ENCODE assay signal across 14 mouse cellular contexts in the genomic region with DNA sequence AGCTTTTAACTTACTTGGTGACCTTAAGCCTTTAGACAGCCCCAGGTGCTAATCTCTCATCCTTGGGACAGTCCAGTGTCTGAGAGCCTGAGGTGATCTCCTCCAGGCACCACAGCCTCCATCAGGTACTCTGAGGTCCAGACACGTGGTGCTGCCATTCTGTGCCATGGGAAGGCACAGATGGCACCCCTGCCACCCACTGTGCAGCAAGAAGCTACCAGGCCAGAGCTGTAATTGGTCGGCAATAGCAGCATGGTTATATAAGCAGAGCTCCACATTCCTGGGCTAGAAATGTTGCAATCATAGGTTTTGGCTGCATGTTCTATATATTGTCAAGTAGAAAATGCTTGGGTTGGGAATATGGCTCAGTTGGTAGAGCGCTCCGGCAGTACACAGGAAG. TPM values are rescaled to one million over a fixed set of nuclear protein-coding genes. Genes with fewer than 3 reads are reported as not detected.
DNase-seq lines count a peak whose midpoint lies in the region; ATAC-seq and TF ChIP-seq lines count a peak whose summit lies in the region.
"Had no signal": no experiment of that assay in that cellular context is flagged by ENCODE, and none has a peak within 500 bp of the region (broad histone marks: within the 10 kb centered on the region; RNA-seq: fewer than 3 reads in every experiment).

No protein-coding gene starts in this region.

- 84% methylated on average over 4 of the region's 4 CpGs for WGBS in liver, embryonic 12.5 days (ENCODE audit: insufficient replicate concordance)
- WGBS in thymus, adult 2 months = 98% methylated on average over 4 of the region's 4 CpGs

- peak; percentile 68 for ATAC-seq in frontal cortex, adult (ENCODE audit: low TSS enrichment)
- 0 out of 2 replicates have a peak, but pooled peaks have one; percentile 9 for ATAC-seq in liver, embryonic 12.5 days
- ATAC-seq: midbrain, embryonic 15.5 days had no signal

- intact Hi-C loops in left cerebral cortex, postnatal 25 days (cut with DNase I) = no loop called here

- DNase-seq in frontal cortex, postnatal 25 days (ENCODE audit: low spot score in 2 of 2) = no peak
- no peak for DNase-seq in liver
- peak; percentile 98 for DNase-seq in cerebellum, adult 9-11 months
- DNase-seq in left cerebral cortex, postnatal 25 days (ENCODE audit: low spot score in 2 of 2) = peak; percentile 40 to 86
- no peak for DNase-seq in thymus, adult 2 months
- no peak for DNase-seq in lung, postnatal 14 days
- DNase-seq: gastrocnemius, postnatal 14 days; heart, postnatal 14 days; kidney, postnatal 25 days; lung, postnatal 10 days had no signal

- H3K27ac ChIP-seq in liver, embryonic 12.5 days = no peak overlapping the region
- H3K27ac ChIP-seq in thymus, adult 2 months (ENCODE audit: control insufficient read depth, insufficient read depth, low read length) = no peak overlapping the region
- H3K27ac ChIP-seq: limb, embryonic 15.5 days; midbrain, embryonic 15.5 days had no signal

- peaks cover 21% of the 10 kb centered on the region; the same call in 1 of the 2 replicates for H3K4me1 ChIP-seq in liver, embryonic 12.5 days
- H3K4me1 ChIP-seq in thymus, adult 2 months (replicated peaks; ENCODE audit: control insufficient read depth, insufficient read depth, low read length) = no peaks in the 10 kb centered on the region
- H3K4me1 ChIP-seq: limb, embryonic 15.5 days; midbrain, embryonic 15.5 days had no signal

- peaks cover 91% of the 10 kb centered on the region for H3K36me3 ChIP-seq in liver, embryonic 12.5 days
- peaks cover 63% of the 10 kb centered on the region for H3K36me3 ChIP-seq in thymus, adult 2 months (ENCODE audit: control insufficient read depth, insufficient read depth, low read length)

- TF ChIP-seq CTCF in thymus, adult 2 months (IDR thresholded peaks at IDR 0.05; ENCODE audit: borderline replicate concordance, control insufficient read depth, extremely low read depth, insufficient read depth, low read length, poor library complexity) = no peak

- H3K9me3 ChIP-seq in liver, embryonic 12.5 days (replicated peaks) = no peaks in the 10 kb centered on the region
- H3K9me3 ChIP-seq: limb, embryonic 15.5 days; midbrain, embryonic 15.5 days had no signal

- no peak for TF ChIP-seq POLR2A in thymus, adult 2 months (IDR thresholded peaks at IDR 0.05; ENCODE audit: control insufficient read depth, extremely low read depth, insufficient read depth, low read length, poor library complexity)

- no peak overlapping the region for H3K4me2 ChIP-seq in liver, embryonic 12.5 days
- H3K4me2 ChIP-seq: limb, embryonic 15.5 days; midbrain, embryonic 15.5 days had no signal

- H3K9ac ChIP-seq in liver, embryonic 12.5 days = no peak overlapping the region
- H3K9ac ChIP-seq: limb, embryonic 15.5 days; midbrain, embryonic 15.5 days had no signal

- H3K27me3 ChIP-seq in liver, embryonic 12.5 days (replicated peaks) = no peaks in the 10 kb centered on the region
- H3K27me3 ChIP-seq in thymus, adult 2 months (ENCODE audit: control insufficient read depth, insufficient read depth, low read length) = no peaks in the 10 kb centered on the region
- H3K27me3 ChIP-seq: limb, embryonic 15.5 days; midbrain, embryonic 15.5 days had no signal

- no peak overlapping the region for H3K4me3 ChIP-seq in liver, embryonic 12.5 days
- H3K4me3 ChIP-seq in thymus, adult 2 months (ENCODE audit: control insufficient read depth, insufficient read depth, low read length) = no peak overlapping the region
- H3K4me3 ChIP-seq: limb, embryonic 15.5 days; midbrain, embryonic 15.5 days had no signal

RNA-seq across cellular contexts. Expression of gene Baz1b, which starts 8.1 kb away (rescaled TPM):
- 35.2 and 37.6 TPM in 2 replicates for polyA plus RNA-seq in liver, embryonic 12.5 days (2016; fragmentation: Nextera tagmentation; extraction: Ambion mirVana)
- total RNA-seq in left cerebral cortex, postnatal 25 days (2021) = 10 to 100 TPM; 64.5 to 72.0 TPM
- 56.1 and 68.7 TPM in 2 replicates for polyA plus RNA-seq in thymus, adult 2 months (2012; rRNA removed)

RNA-seq across cellular contexts. Expression of gene Bcl7b, which starts 10.9 kb away (rescaled TPM):
- 38.2 and 44.3 TPM in 2 replicates for polyA plus RNA-seq in liver, embryonic 12.5 days (2016; fragmentation: Nextera tagmentation; extraction: Ambion mirVana)
- 10 to 100 TPM; 52.4 to 53.4 TPM for total RNA-seq in left cerebral cortex, postnatal 25 days (2021)
- 61.1 and 67.0 TPM in 2 replicates for polyA plus RNA-seq in thymus, adult 2 months (2012; rRNA removed)

RNA-seq across cellular contexts. Expression of gene Tbl2, which starts 29.5 kb away (rescaled TPM):
- polyA plus RNA-seq in liver, embryonic 12.5 days (2016; fragmentation: Nextera tagmentation; extraction: Ambion mirVana) = 17.1 and 18.9 TPM in 2 replicates
- 10 to 100 TPM; 30.1 to 30.7 TPM for total RNA-seq in left cerebral cortex, postnatal 25 days (2021)
- 18.5 and 18.7 TPM in 2 replicates for polyA plus RNA-seq in thymus, adult 2 months (2012; rRNA removed)

Comparison
In these comparisons a context has a peak if more than half of its experiments do, and no peak if none do; other contexts are left out.
1. DNase-seq: peak in cerebellum, adult 9-11 months (single experiment) and left cerebral cortex, postnatal 25 days (2 of 2); none in frontal cortex, postnatal 25 days (0 of 2), liver (single experiment), thymus, adult 2 months (single experiment) and lung, postnatal 14 days (single experiment).